Mouse (Mus musculus) limb, embryonic 14.5 days (tissue): ENCODE results near the gene Strbp. TPM values are rescaled to one million over a fixed set of nuclear protein-coding genes. Genes with fewer than 3 reads are reported as not detected.
A peak's percentile ranks its signal among the peaks of the same experiment; 100 is the strongest.

Source experiments
- ATAC-seq: fragments of 200-750 bp; cut with Nextera tagmentation; 2 replicates; pipeline ENCODE4 v1.8.0; 2017; ENCODE audit warnings: low read depth, moderate number of reproducible peaks, moderate TSS enrichment; ENCODE audit not compliant: low FRiP score
- DNase-seq: peaks from one replicate; pipeline ENCODE4 v3.0.0-alpha.2; 2015; ENCODE audit warnings: low spot score
- H3K27ac ChIP-seq: fragments of 300-500 bp; sonication (generic); replicated peaks from 2 replicates; pipeline ENCODE4 v1.5.1; 2014; ENCODE audit warnings: low read depth, mild to moderate bottlenecking, low read length, moderate library complexity, mixed read lengths
- H3K27me3 ChIP-seq: fragments of 300-500 bp; sonication (generic); 2 replicates; pipeline ENCODE4 v1.6.1; 2014; ENCODE audit warnings: low read length, mixed read lengths; ENCODE audit not compliant: control insufficient read depth, insufficient read depth
- H3K36me3 ChIP-seq: fragments of 300-500 bp; sonication (generic); 2 replicates; pipeline ENCODE4 v1.6.1; 2014; ENCODE audit warnings: mild to moderate bottlenecking, low read length, moderate library complexity, mixed read lengths; ENCODE audit not compliant: control insufficient read depth, insufficient read depth
- H3K4me1 ChIP-seq: fragments of 300-500 bp; sonication (generic); 2 replicates; pipeline ENCODE4 v1.6.1; 2014; ENCODE audit warnings: antibody characterized with exemption, low read length, mixed read lengths; ENCODE audit not compliant: control insufficient read depth, insufficient read depth
- H3K4me2 ChIP-seq: fragments of 300-500 bp; sonication (generic); replicated peaks from 2 replicates; pipeline ENCODE4 v1.6.1; 2014; ENCODE audit warnings: low read depth, mild to moderate bottlenecking, low read length, moderate library complexity; ENCODE audit not compliant: severe bottlenecking
- H3K4me3 ChIP-seq: fragments of 300-500 bp; sonication (generic); replicated peaks from 2 replicates; pipeline ENCODE4 v1.5.1; 2014; ENCODE audit warnings: low read length
- H3K9ac ChIP-seq: fragments of 300-500 bp; sonication (generic); 2 replicates; pipeline ENCODE4 v1.6.1; 2014; ENCODE audit warnings: mild to moderate bottlenecking, low read depth, low read length, moderate library complexity; ENCODE audit not compliant: severe bottlenecking
- H3K9me3 ChIP-seq: fragments of 300-500 bp; sonication (generic); 2 replicates; pipeline ENCODE4 v1.6.1; 2016; ENCODE audit warnings: low read length; ENCODE audit not compliant: control insufficient read depth
- POLR2A ChIP-seq: fragments of 200-500 bp; IDR thresholded peaks from 2 replicates; pipeline ENCODE4 v1.8.0; 2012; ENCODE audit warnings: inconsistent platforms, mild to moderate bottlenecking, moderate library complexity, borderline replicate concordance; ENCODE audit not compliant: insufficient read depth, insufficient read length; ENCODE audit errors: extremely low read depth
- WGBS: fragments of 180-500 bp; shearing (Covaris S2); extraction: QIAGEN DNeasy Blood & Tissue Kit; methylation state at CpG from one replicate; pipeline ENCODE4 v1.1.7; 2014; 5-methylcytosine and 5-hydroxymethylcytosine counted together
- polyA plus RNA-seq, 2 experiments: library from polyadenylated mRNA; depleted of rRNA in 1 of 2; stranded (reverse) in 1 of 2; unstranded in 1 of 2; fragments of >200 nt; fragmentation: Nextera tagmentation in 1 of 2; extraction: Ambion mirVana in 1 of 2; gene quantifications; 2 replicates each; pipeline versions ENCODE4 v1.2.1 to v1.2.3; 2012 to 2014

The Strbp gene
- polyA plus RNA-seq, 2 experiments: 23.5 to 33.2 TPM

GRCm38 (mm10) chr2:37746293-37747049, 42.8 kb upstream of the Strbp start:
- TF ChIP-seq POLR2A: no peak
- no peaks in the 10 kb centered on the region for H3K9me3 ChIP-seq
- H3K4me2 ChIP-seq: no peak overlapping the region
- no peak overlapping the region for H3K27ac ChIP-seq
- H3K4me1 ChIP-seq: peaks cover 34% of the 10 kb centered on the region
- H3K4me3 ChIP-seq: no peak overlapping the region
- DNase-seq (no peak), ATAC-seq (no peak)
- H3K27me3 ChIP-seq: no peaks in the 10 kb centered on the region
- no peaks in the 10 kb centered on the region for H3K36me3 ChIP-seq
- H3K9ac ChIP-seq: no peak overlapping the region
- WGBS: 77% methylated on average over 5 of the region's 5 CpGs

- H3K4me1 ChIP-seq: peaks cover 33% of the 10 kb centered on the region
- H3K36me3 ChIP-seq: no peaks in the 10 kb centered on the region
- TF ChIP-seq POLR2A: no peak
- 89% methylated on average over 10 of the region's 10 CpGs for WGBS
- no peak overlapping the region for H3K4me2 ChIP-seq
- ATAC-seq (no peak), DNase-seq (no peak)
- no peak overlapping the region for H3K27ac ChIP-seq
- H3K27me3 ChIP-seq: no peaks in the 10 kb centered on the region
- H3K9ac ChIP-seq: no peak overlapping the region
- H3K4me3 ChIP-seq: no peak overlapping the region
- H3K9me3 ChIP-seq: no peaks in the 10 kb centered on the region
Observed at GRCm38 (mm10) chr2:37744773-37745395, 41.2 kb upstream of the Strbp start.

- H3K27me3 ChIP-seq: no peaks in the 10 kb centered on the region
- H3K27ac ChIP-seq: peak overlapping the region; percentile 19; the same call in 1 of the 2 replicates
- TF ChIP-seq POLR2A: no peak
- 68% methylated on average over 20 of the region's 20 CpGs for WGBS
- no peak overlapping the region for H3K4me2 ChIP-seq
- H3K9me3 ChIP-seq: no peaks in the 10 kb centered on the region
- H3K36me3 ChIP-seq: no peaks in the 10 kb centered on the region
- H3K4me3 ChIP-seq: no peak overlapping the region
- H3K9ac ChIP-seq: no peak overlapping the region
- ATAC-seq (no peak), DNase-seq (no peak)
- H3K4me1 ChIP-seq: peaks cover 7% of the 10 kb centered on the region; the same call in 1 of the 2 replicates
Observed at GRCm38 (mm10) chr2:37741806-37742554, 38.3 kb upstream of the Strbp start.

- Histone ChIP-seq H3K4me1 (peaks cover 2% of the 10 kb centered on the region; the same call in 1 of the 2 replicates), H3K9me3 (no peaks in the 10 kb centered on the region), H3K9ac (no peak overlapping the region), H3K27ac (no peak overlapping the region), H3K4me3 (no peak overlapping the region), H3K36me3 (no peaks in the 10 kb centered on the region), H3K4me2 (no peak overlapping the region; the same call in 1 of the 2 replicates), H3K27me3 (no peaks in the 10 kb centered on the region)
- DNase-seq (no peak), ATAC-seq (no peak)
- TF ChIP-seq POLR2A: no peak
- WGBS: 68% methylated on average over 1 of the region's 1 CpGs
Observed at GRCm38 (mm10) chr2:37735807-37736188, 32.1 kb upstream of the Strbp start.

- Histone ChIP-seq H3K9me3 (no peaks in the 10 kb centered on the region), H3K4me1 (peaks cover 2% of the 10 kb centered on the region; the same call in 1 of the 2 replicates), H3K36me3 (no peaks in the 10 kb centered on the region), H3K27me3 (no peaks in the 10 kb centered on the region), H3K4me2 (peak overlapping the region; percentile 22; the same call in 1 of the 2 replicates), H3K4me3 (no peak overlapping the region), H3K27ac (peak overlapping the region; percentile 48), H3K9ac (peak overlapping the region; percentile 8; the same call in 1 of the 2 replicates)
- ATAC-seq (no peak), DNase-seq (no peak)
- no peak for TF ChIP-seq POLR2A
- WGBS: 25% methylated on average over 17 of the region's 17 CpGs
Observed at GRCm38 (mm10) chr2:37734979-37735806, 31.5 kb upstream of the Strbp start.
